21 mouse cellular contexts compared by ENCODE assay signal in the genomic region with DNA sequence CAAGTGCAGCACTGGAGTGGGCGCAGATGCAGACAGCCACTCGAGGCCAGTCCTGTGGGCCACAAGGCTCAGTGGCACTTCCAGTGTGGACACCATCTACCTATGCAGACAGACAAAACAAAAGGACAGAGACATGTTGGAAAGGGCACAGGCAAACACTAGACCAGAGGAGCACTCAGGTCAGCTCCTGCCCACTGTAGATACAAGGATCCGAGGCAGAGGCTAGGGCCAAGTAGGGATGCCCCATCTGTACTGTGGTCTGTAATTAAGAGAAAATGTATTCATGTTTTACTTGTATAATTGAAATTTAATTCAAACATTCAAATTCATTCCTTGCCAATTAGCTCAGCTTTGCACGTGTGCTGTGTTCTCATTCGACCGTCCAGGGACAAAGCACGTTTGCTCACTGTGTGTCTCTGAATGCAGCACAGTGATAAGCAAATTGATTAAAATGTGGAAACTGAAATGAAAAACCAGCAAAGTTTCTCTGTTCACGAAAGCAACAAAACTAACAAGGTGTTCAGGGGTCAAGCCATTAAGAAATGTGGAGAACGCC. TPM values are rescaled to one million over a fixed set of nuclear protein-coding genes. Genes with fewer than 3 reads are reported as not detected.
DNase-seq lines count a peak whose midpoint lies in the region; ATAC-seq and TF ChIP-seq lines count a peak whose summit lies in the region.
"Had no signal": no experiment of that assay in that cellular context is flagged by ENCODE, and none has a peak within 500 bp of the region (broad histone marks: within the 10 kb centered on the region; RNA-seq: fewer than 3 reads in every experiment).

No protein-coding gene starts in this region.

- WGBS in neural tube, embryonic 13.5 days, result 54% methylated on average over 9 of the region's 9 CpGs
- WGBS in forebrain, embryonic 14.5 days, result 18% methylated on average over 9 of the region's 9 CpGs
- 64% methylated on average over 9 of the region's 9 CpGs for WGBS in limb, embryonic 11.5 days

- no peak overlapping the region for H3K4me3 ChIP-seq in neural tube, embryonic 13.5 days
- H3K4me3 ChIP-seq in forebrain, embryonic 14.5 days (ENCODE audit: low read depth, low read length), result no peak overlapping the region
- no peak overlapping the region for H3K4me3 ChIP-seq in limb, embryonic 11.5 days (ENCODE audit: low read depth, low read length)
- no peak overlapping the region for H3K4me3 ChIP-seq in layer of hippocampus, adult 2 months
- H3K4me3 ChIP-seq: embryonic facial prominence, embryonic 13.5 days; heart, embryonic 12.5 days; liver, embryonic 12.5 days had no signal

- DNase-seq in neural tube, embryonic 10.5 days (ENCODE audit: extremely low spot score, low spot score), result no peak
- DNase-seq in forebrain, embryonic 14.5 days (ENCODE audit: low spot score), result peak; percentile 76
- no peak for DNase-seq in limb, embryonic 11.5 days (ENCODE audit: low spot score)
- DNase-seq in layer of hippocampus, adult 2 months (ENCODE audit: low spot score in 2 of 2), result no peak
- DNase-seq in heart, adult 8-10 months (ENCODE audit: low spot score), result no peak
- DNase-seq in thymus, postnatal 14 days, result no peak
- DNase-seq: adrenal gland, adult 2 months; cerebellum, adult 9-11 months; heart, postnatal 14 days; kidney, adult 8-10 months; kidney, postnatal 25 days; left cerebral cortex, postnatal 4 days; lung, embryonic 14.5 days; lung, postnatal 4 days; retina, postnatal 1 day; right cerebral cortex, postnatal 4 days had no signal

- ATAC-seq in neural tube, embryonic 13.5 days (ENCODE audit: low read depth), result no peak
- ATAC-seq in forebrain, embryonic 14.5 days, result peak; percentile 38
- no peak for ATAC-seq in limb, embryonic 11.5 days (ENCODE audit: insufficient number of reproducible peaks, low FRiP score, low TSS enrichment, low read depth)
- ATAC-seq: inflammation-experienced regulatory T-cells, adult 6 months; liver, embryonic 12.5 days had no signal

- TF ChIP-seq CTCF in layer of hippocampus, adult 2 months (conservative IDR thresholded peaks at IDR 0.05), result no peak

- peaks cover 23% of the 10 kb centered on the region for H3K36me3 ChIP-seq in neural tube, embryonic 13.5 days
- peaks cover 11% of the 10 kb centered on the region; the same call in 1 of the 2 replicates for H3K36me3 ChIP-seq in forebrain, embryonic 14.5 days (ENCODE audit: control insufficient read depth, insufficient read depth, low read length)
- H3K36me3 ChIP-seq in limb, embryonic 11.5 days (ENCODE audit: control insufficient read depth, insufficient read depth, low read length), result no peaks in the 10 kb centered on the region; the same call in 1 of the 2 replicates

- peak overlapping the region; percentile 19; the same call in 1 of the 2 replicates for H3K27ac ChIP-seq in neural tube, embryonic 13.5 days (replicated peaks)
- peak overlapping the region; percentile 17; the same call in 1 of the 2 replicates for H3K27ac ChIP-seq in forebrain, embryonic 14.5 days (ENCODE audit: low read depth, low read length)
- peak overlapping the region; percentile 64; the same call in 1 of the 2 replicates for H3K27ac ChIP-seq in limb, embryonic 11.5 days (replicated peaks; ENCODE audit: low read depth, low read length)
- H3K27ac ChIP-seq in layer of hippocampus, adult 2 months, result no peak overlapping the region
- H3K27ac ChIP-seq: embryonic facial prominence, embryonic 13.5 days; liver, embryonic 12.5 days had no signal

- peaks cover 72% of the 10 kb centered on the region for H3K4me1 ChIP-seq in neural tube, embryonic 13.5 days (replicated peaks)
- peaks cover 63% of the 10 kb centered on the region for H3K4me1 ChIP-seq in forebrain, embryonic 14.5 days (ENCODE audit: control insufficient read depth, insufficient read depth, low read length)
- H3K4me1 ChIP-seq in limb, embryonic 11.5 days (ENCODE audit: control insufficient read depth, insufficient read depth, low read length), result peaks cover 44% of the 10 kb centered on the region
- H3K4me1 ChIP-seq: heart, embryonic 12.5 days had no signal

- no peaks in the 10 kb centered on the region for H3K27me3 ChIP-seq in neural tube, embryonic 13.5 days
- H3K27me3 ChIP-seq in forebrain, embryonic 14.5 days (replicated peaks; ENCODE audit: control insufficient read depth, insufficient read depth, low read length), result no peaks in the 10 kb centered on the region
- H3K27me3 ChIP-seq in limb, embryonic 11.5 days (ENCODE audit: control insufficient read depth, insufficient read depth, low read length), result no peaks in the 10 kb centered on the region
- H3K27me3 ChIP-seq: embryonic facial prominence, embryonic 13.5 days; heart, embryonic 12.5 days; liver, embryonic 12.5 days had no signal

- H3K9ac ChIP-seq in neural tube, embryonic 13.5 days, result no peak overlapping the region
- H3K9ac ChIP-seq in forebrain, embryonic 14.5 days (ENCODE audit: low read length), result no peak overlapping the region
- H3K9ac ChIP-seq in limb, embryonic 11.5 days (ENCODE audit: low read length), result no peak overlapping the region
- H3K9ac ChIP-seq: embryonic facial prominence, embryonic 13.5 days; heart, embryonic 12.5 days; liver, embryonic 12.5 days; lung, embryonic 14.5 days had no signal

- H3K9me3 ChIP-seq in neural tube, embryonic 13.5 days, result no peaks in the 10 kb centered on the region
- H3K9me3 ChIP-seq in forebrain, embryonic 14.5 days (replicated peaks; ENCODE audit: control insufficient read depth, low read length), result no peaks in the 10 kb centered on the region
- no peaks in the 10 kb centered on the region for H3K9me3 ChIP-seq in limb, embryonic 11.5 days (ENCODE audit: control insufficient read depth, low read length)
- H3K9me3 ChIP-seq: embryonic facial prominence, embryonic 13.5 days; heart, embryonic 12.5 days; liver, embryonic 12.5 days had no signal

- no peak overlapping the region for H3K4me2 ChIP-seq in neural tube, embryonic 13.5 days
- H3K4me2 ChIP-seq in forebrain, embryonic 14.5 days (ENCODE audit: low read length), result no peak overlapping the region
- no peak overlapping the region for H3K4me2 ChIP-seq in limb, embryonic 11.5 days (ENCODE audit: low read depth, severe bottlenecking)
- H3K4me2 ChIP-seq: embryonic facial prominence, embryonic 13.5 days; heart, embryonic 12.5 days; liver, embryonic 12.5 days; lung, embryonic 14.5 days had no signal

RNA-seq across cellular contexts. Expression of a gene that starts 15.5 kb away (rescaled TPM):
- polyA plus RNA-seq in neural tube, embryonic 13.5 days (2015; fragmentation: Nextera tagmentation; extraction: Ambion mirVana), result 4,054 and 4,218 TPM in 2 replicates
- 6,589 and 7,102 TPM in 2 replicates for polyA plus RNA-seq in forebrain, embryonic 14.5 days (2014; fragmentation: Nextera tagmentation; extraction: Ambion mirVana)
- 1,283 and 1,480 TPM in 2 replicates for polyA plus RNA-seq in limb, embryonic 11.5 days (2014; fragmentation: Nextera tagmentation; extraction: Ambion mirVana)
- 100 to 1,000 TPM; 437 to 558 TPM for total RNA-seq in layer of hippocampus, adult 2 months (2021)
- total RNA-seq in heart, adult 8-10 months (2022), result 1 to 10 TPM in 3 of 4 experiments, under 1 TPM in 1; 0.37 to 4.2 (median 1.5) TPM

RNA-seq across cellular contexts. Expression of a gene that starts 26.7 kb away (rescaled TPM):
- 165 TPM in 2 replicates for polyA plus RNA-seq in neural tube, embryonic 13.5 days (2015; fragmentation: Nextera tagmentation; extraction: Ambion mirVana)
- polyA plus RNA-seq in forebrain, embryonic 14.5 days (2014; fragmentation: Nextera tagmentation; extraction: Ambion mirVana), result 240 and 254 TPM in 2 replicates
- 73.8 and 76.0 TPM in 2 replicates for polyA plus RNA-seq in limb, embryonic 11.5 days (2014; fragmentation: Nextera tagmentation; extraction: Ambion mirVana)
- total RNA-seq in layer of hippocampus, adult 2 months (2021), result 100 to 1,000 TPM; 131 to 139 TPM
- total RNA-seq in heart, adult 8-10 months (2022), result 10 to 100 TPM; 48.1 to 54.0 (median 50.2) TPM
